Mouse (Mus musculus): ENCODE results near the gene Kif5a. TPM values are rescaled to one million over a fixed set of nuclear protein-coding genes. Genes with fewer than 3 reads are reported as not detected.
A peak's percentile ranks its signal among the peaks of the same experiment; 100 is the strongest.

Gene Kif5a
- polyA plus RNA-seq, 1 experiment from 2014 or later = 94.7 TPM

- 76% methylated on average over 4 of the region's 4 CpGs for WGBS
- Histone ChIP-seq H3K27me3 (ENCODE audit: control insufficient read depth, insufficient read depth, low read length) (no peaks in the 10 kb centered on the region), H3K4me1 (ENCODE audit: control insufficient read depth, insufficient read depth, low read length) (peaks cover 11% of the 10 kb centered on the region), H3K36me3 (ENCODE audit: control insufficient read depth, insufficient read depth, low read length) (peaks cover 67% of the 10 kb centered on the region), H3K9ac (replicated peaks; ENCODE audit: low read length) (no peak overlapping the region; the same call in 1 of the 2 replicates), H3K4me2 (ENCODE audit: low read length) (no peak overlapping the region), H3K9me3 (ENCODE audit: control insufficient read depth, low read length) (no peaks in the 10 kb centered on the region), H3K4me3 (replicated peaks; ENCODE audit: low read depth, low read length) (no peak overlapping the region), H3K27ac (replicated peaks; ENCODE audit: low read depth, low read length) (no peak overlapping the region)
- ATAC-seq (ENCODE audit: low FRiP score, low TSS enrichment) = no peak
- DNase-seq = no peak
Measured at GRCm38 (mm10) chr10:127269884-127270283, 6.7 kb upstream of the Kif5a start.

- no peaks in the 10 kb centered on the region for H3K27me3 ChIP-seq (ENCODE audit: control insufficient read depth, insufficient read depth, low read length)
- no peak overlapping the region for H3K4me2 ChIP-seq (ENCODE audit: low read length)
- 76% methylated on average over 12 of the region's 12 CpGs for WGBS
- H3K36me3 ChIP-seq (ENCODE audit: control insufficient read depth, insufficient read depth, low read length) = peaks cover 58% of the 10 kb centered on the region
- no peak overlapping the region for H3K4me3 ChIP-seq (replicated peaks; ENCODE audit: low read depth, low read length)
- DNase-seq (no peak), ATAC-seq (ENCODE audit: low FRiP score, low TSS enrichment) (no peak)
- H3K9me3 ChIP-seq (ENCODE audit: control insufficient read depth, low read length) = no peaks in the 10 kb centered on the region
- H3K27ac ChIP-seq (replicated peaks; ENCODE audit: low read depth, low read length) = no peak overlapping the region
- H3K9ac ChIP-seq (replicated peaks; ENCODE audit: low read length) = no peak overlapping the region
- H3K4me1 ChIP-seq (ENCODE audit: control insufficient read depth, insufficient read depth, low read length) = peaks cover 11% of the 10 kb centered on the region
Measured at GRCm38 (mm10) chr10:127269036-127269435, 5.9 kb upstream of the Kif5a start.

- Histone ChIP-seq H3K27me3 (ENCODE audit: control insufficient read depth, insufficient read depth, low read length) (no peaks in the 10 kb centered on the region), H3K4me1 (ENCODE audit: control insufficient read depth, insufficient read depth, low read length) (peaks cover 11% of the 10 kb centered on the region), H3K36me3 (ENCODE audit: control insufficient read depth, insufficient read depth, low read length) (peaks cover 53% of the 10 kb centered on the region), H3K27ac (replicated peaks; ENCODE audit: low read depth, low read length) (no peak overlapping the region), H3K9me3 (ENCODE audit: control insufficient read depth, low read length) (no peaks in the 10 kb centered on the region), H3K4me3 (replicated peaks; ENCODE audit: low read depth, low read length) (no peak overlapping the region), H3K4me2 (ENCODE audit: low read length) (no peak overlapping the region), H3K9ac (replicated peaks; ENCODE audit: low read length) (no peak overlapping the region; the same call in 1 of the 2 replicates)
- DNase-seq (no peak), ATAC-seq (ENCODE audit: low FRiP score, low TSS enrichment) (no peak)
- 88% methylated on average over 5 of the region's 5 CpGs for WGBS
Measured at GRCm38 (mm10) chr10:127268401-127268800, 5.3 kb upstream of the Kif5a start.

- ATAC-seq (ENCODE audit: low FRiP score, low TSS enrichment) = no peak
- no peaks in the 10 kb centered on the region for H3K27me3 ChIP-seq (ENCODE audit: control insufficient read depth, insufficient read depth, low read length)
- no peaks in the 10 kb centered on the region for H3K9me3 ChIP-seq (ENCODE audit: control insufficient read depth, low read length)
Measured at GRCm38 (mm10) chr10:127267318-127267717, 4.2 kb upstream of the Kif5a start.

GRCm38 (mm10) chr10:127266112-127267091, 3.3 kb upstream of the Kif5a start, which contains the start of gene Dctn2:
Gene Dctn2 (plus strand): TSS chr10:127266368.
- H3K9me3 ChIP-seq (ENCODE audit: control insufficient read depth, low read length) = no peaks in the 10 kb centered on the region
- DNase-seq = peak; percentile 96
- no peaks in the 10 kb centered on the region for H3K27me3 ChIP-seq (ENCODE audit: control insufficient read depth, insufficient read depth, low read length)
- ATAC-seq (ENCODE audit: low FRiP score, low TSS enrichment) = peak; percentile 96
- H3K36me3 ChIP-seq (ENCODE audit: control insufficient read depth, insufficient read depth, low read length) = peaks cover 33% of the 10 kb centered on the region
- H3K9ac ChIP-seq (replicated peaks; ENCODE audit: low read length) = peak within 1 kb of the TSS; percentile 100
- peak within 1 kb of the TSS; percentile 95 for H3K27ac ChIP-seq (replicated peaks; ENCODE audit: low read depth, low read length)
- H3K4me1 ChIP-seq (ENCODE audit: control insufficient read depth, insufficient read depth, low read length) = peaks cover 19% of the 10 kb centered on the region
- peak within 1 kb of the TSS; percentile 96 for H3K4me2 ChIP-seq (ENCODE audit: low read length)
- WGBS = under 1% methylated on average over 70 of the region's 70 CpGs
- peak within 1 kb of the TSS; percentile 100 for H3K4me3 ChIP-seq (replicated peaks; ENCODE audit: low read depth, low read length)

More at GRCm38 (mm10) chr10:127267318-127267717, 4.2 kb upstream of the Kif5a start:
- Histone ChIP-seq H3K27ac (replicated peaks; ENCODE audit: low read depth, low read length) (no peak overlapping the region), H3K36me3 (ENCODE audit: control insufficient read depth, insufficient read depth, low read length) (peaks cover 42% of the 10 kb centered on the region), H3K4me1 (ENCODE audit: control insufficient read depth, insufficient read depth, low read length) (peaks cover 14% of the 10 kb centered on the region), H3K9ac (replicated peaks; ENCODE audit: low read length) (peak overlapping the region; percentile 100), H3K4me2 (ENCODE audit: low read length) (peak overlapping the region; percentile 96), H3K4me3 (replicated peaks; ENCODE audit: low read depth, low read length) (peak overlapping the region; percentile 100)
- 69% methylated on average over 5 of the region's 5 CpGs for WGBS
- DNase-seq = no peak

- Histone ChIP-seq H3K4me2 (ENCODE audit: low read length) (peak overlapping the region; percentile 45), H3K9me3 (ENCODE audit: control insufficient read depth, low read length) (no peaks in the 10 kb centered on the region), H3K4me1 (ENCODE audit: control insufficient read depth, insufficient read depth, low read length) (peaks cover 26% of the 10 kb centered on the region), H3K9ac (replicated peaks; ENCODE audit: low read length) (peak overlapping the region; percentile 100; the same call in 1 of the 2 replicates), H3K4me3 (replicated peaks; ENCODE audit: low read depth, low read length) (peak overlapping the region; percentile 100), H3K27me3 (ENCODE audit: control insufficient read depth, insufficient read depth, low read length) (no peaks in the 10 kb centered on the region), H3K36me3 (ENCODE audit: control insufficient read depth, insufficient read depth, low read length) (peaks cover 26% of the 10 kb centered on the region), H3K27ac (replicated peaks; ENCODE audit: low read depth, low read length) (peak overlapping the region; percentile 95)
- DNase-seq (peak; percentile 40), ATAC-seq (ENCODE audit: low FRiP score, low TSS enrichment) (peak; percentile 57)
- WGBS = 28% methylated on average over 4 of the region's 4 CpGs
Measured at GRCm38 (mm10) chr10:127265727-127266111, 2.6 kb upstream of the Kif5a start.

- Histone ChIP-seq H3K9ac (replicated peaks; ENCODE audit: low read length) (no peak overlapping the region), H3K27me3 (ENCODE audit: control insufficient read depth, insufficient read depth, low read length) (no peaks in the 10 kb centered on the region), H3K27ac (replicated peaks; ENCODE audit: low read depth, low read length) (no peak overlapping the region), H3K9me3 (ENCODE audit: control insufficient read depth, low read length) (no peaks in the 10 kb centered on the region), H3K4me1 (ENCODE audit: control insufficient read depth, insufficient read depth, low read length) (peaks cover 32% of the 10 kb centered on the region), H3K36me3 (ENCODE audit: control insufficient read depth, insufficient read depth, low read length) (peaks cover 18% of the 10 kb centered on the region), H3K4me3 (replicated peaks; ENCODE audit: low read depth, low read length) (no peak overlapping the region), H3K4me2 (ENCODE audit: low read length) (no peak overlapping the region)
- 70% methylated on average over 4 of the region's 4 CpGs for WGBS
- ATAC-seq (ENCODE audit: low FRiP score, low TSS enrichment) = no peak
- DNase-seq = no peak
Measured at GRCm38 (mm10) chr10:127264971-127265370, 1.8 kb upstream of the Kif5a start.

- H3K4me1 ChIP-seq (ENCODE audit: control insufficient read depth, insufficient read depth, low read length) = peaks cover 39% of the 10 kb centered on the region
- H3K4me3 ChIP-seq (replicated peaks; ENCODE audit: low read depth, low read length) = no peak overlapping the region
Measured at GRCm38 (mm10) chr10:127264336-127264735, 1.2 kb upstream of the Kif5a start.

More at GRCm38 (mm10) chr10:127264336-127264735, 1.2 kb upstream of the Kif5a start:
- H3K4me2 ChIP-seq (ENCODE audit: low read length) = no peak overlapping the region
- peaks cover 14% of the 10 kb centered on the region for H3K36me3 ChIP-seq (ENCODE audit: control insufficient read depth, insufficient read depth, low read length)
- H3K27ac ChIP-seq (replicated peaks; ENCODE audit: low read depth, low read length) = no peak overlapping the region
- H3K9me3 ChIP-seq (ENCODE audit: control insufficient read depth, low read length) = no peaks in the 10 kb centered on the region
- WGBS = 81% methylated on average over 8 of the region's 8 CpGs
- ATAC-seq (ENCODE audit: low FRiP score, low TSS enrichment) (no peak), DNase-seq (no peak)
- H3K27me3 ChIP-seq (ENCODE audit: control insufficient read depth, insufficient read depth, low read length) = no peaks in the 10 kb centered on the region
- no peak overlapping the region for H3K9ac ChIP-seq (replicated peaks; ENCODE audit: low read length)
